Mouse (Mus musculus) spleen, adult 10 weeks (tissue): ENCODE results near the gene Cdh13. TPM values are rescaled to one million over a fixed set of nuclear protein-coding genes. Genes with fewer than 3 reads are reported as not detected.

Experiments used
- polyA plus RNA-seq: library from polyadenylated mRNA; stranded (reverse); fragments of 350-450 nt; fragmentation: Illumina TruSeq; extraction: RNeasy Lipid Tissue Mini Kit (QIAGEN cat#74804); gene quantifications from one replicate; pipeline ENCODE4 v1.2.3, GENCODE M21; 2015; ENCODE audit warnings: low replicate concordance; ENCODE audit not compliant: insufficient read depth

Cdh13 gene
- polyA plus RNA-seq = 1.1 TPM

DNA sequence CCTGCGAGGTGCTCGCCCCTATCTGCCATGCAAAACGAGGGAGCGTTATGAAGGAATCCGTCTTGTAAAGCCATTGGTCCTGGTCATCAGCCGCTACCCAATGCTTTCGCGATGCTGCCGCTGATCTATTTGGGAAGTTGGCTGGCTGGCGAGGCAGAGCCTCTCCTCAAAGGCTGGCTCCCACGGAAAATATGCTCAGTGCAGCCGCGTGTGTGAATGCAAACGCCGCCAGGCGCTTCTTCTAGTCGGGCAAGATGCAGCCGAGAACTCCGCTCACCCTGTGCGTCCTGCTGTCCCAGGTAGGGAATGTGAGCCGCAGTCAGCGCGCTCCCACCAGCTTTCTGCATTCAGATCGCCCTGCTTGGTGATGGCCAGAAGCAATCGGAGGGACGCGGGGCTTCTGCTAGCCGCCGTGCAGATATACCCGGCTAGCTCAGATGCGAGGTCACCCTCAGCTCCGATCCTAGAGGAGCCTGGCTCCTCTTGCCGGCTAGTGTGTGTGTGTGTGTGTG, at the start of gene Cdh13:
Gene Cdh13, plus strand, starts transcription at position 134 of the 512 bp plus-strand sequence.

GRCm38 (mm10) chr8:119344190-119344856, 1060.8 kb downstream of the Cdh13 start, which contains the start of gene Hsbp1:
TSS of gene Hsbp1 (plus strand) at chr8:119344488.

